Mouse (Mus musculus) frontal cortex, postnatal 10 days (tissue): ENCODE data around the gene Gm7075.
"Not testable (repeated sequence)": the region's sequence is repeated elsewhere in the genome, so short reads cannot be mapped to it uniquely, and the experiment has no call there.

Experiments
- DNase-seq, 2 experiments: peaks; one replicate each; pipeline ENCODE4 v3.0.0; 2022; ENCODE audit warnings: low spot score in 2 of 2, mixed read lengths in 1 of 2

The Gm7075 gene

GRCm38 (mm10) chr10:63421739-63422735 lies at the start of gene Gm7075:
Gene Gm7075 (minus strand): TSS chr10:63421789.
- no peak for DNase-seq

GRCm38 (mm10) chr10:63460935-63461334 lies 39.3 kb upstream of the Gm7075 start:
- DNase-seq, result no peak

- no peak for DNase-seq
Measured at GRCm38 (mm10) chr10:63457292-63458128, 35.9 kb upstream of the Gm7075 start.

- no peak for DNase-seq
Measured at GRCm38 (mm10) chr10:63455110-63455878, 33.7 kb upstream of the Gm7075 start.

GRCm38 (mm10) chr10:63453926-63454325 lies 32.3 kb upstream of the Gm7075 start:
- no peak for DNase-seq

GRCm38 (mm10) chr10:63444602-63445387 lies 23.2 kb upstream of the Gm7075 start:
- not testable (repeated sequence) for DNase-seq

- DNase-seq, result no peak
Measured at GRCm38 (mm10) chr10:63439694-63440228, 18.2 kb upstream of the Gm7075 start.

- no peak for DNase-seq
Measured at GRCm38 (mm10) chr10:63438736-63439262, 17.2 kb upstream of the Gm7075 start.

GRCm38 (mm10) chr10:63432887-63433286 lies 11.3 kb upstream of the Gm7075 start:
- no peak for DNase-seq

GRCm38 (mm10) chr10:63432099-63432498 lies 10.5 kb upstream of the Gm7075 start:
- DNase-seq, result no peak

- no peak for DNase-seq
Measured at GRCm38 (mm10) chr10:63431221-63431736, 9.7 kb upstream of the Gm7075 start.

- peak; percentile 83 to 85 for DNase-seq
Measured at GRCm38 (mm10) chr10:63429785-63430305, 8.3 kb upstream of the Gm7075 start, which contains the start of gene Ctnna3. Gene Ctnna3 (plus strand): TSS chr10:63430098.

- DNase-seq, result peak; percentile 95 to 99
Measured at GRCm38 (mm10) chr10:63429380-63429779, 7.8 kb upstream of the Gm7075 start.

- DNase-seq, result no peak
Measured at GRCm38 (mm10) chr10:63429023-63429340, 7.4 kb upstream of the Gm7075 start.

GRCm38 (mm10) chr10:63428243-63429022 lies 6.8 kb upstream of the Gm7075 start:
- DNase-seq, result peak in 1 of 2 experiments; percentile 27

GRCm38 (mm10) chr10:63427146-63427545 lies 5.6 kb upstream of the Gm7075 start:
- no peak for DNase-seq

GRCm38 (mm10) chr10:63424475-63424814 lies 2.9 kb upstream of the Gm7075 start:
- no peak for DNase-seq

- no peak for DNase-seq
Measured at GRCm38 (mm10) chr10:63423591-63424474, 2.2 kb upstream of the Gm7075 start.
